Mouse (Mus musculus) forebrain, embryonic 16.5 days (tissue): ENCODE results near the gene Ankrd6. TPM values are rescaled to one million over a fixed set of nuclear protein-coding genes. Genes with fewer than 3 reads are reported as not detected.
A peak's percentile ranks its signal among the peaks of the same experiment; 100 is the strongest.

ENCODE experiments used
- ATAC-seq: fragments of 200-750 bp; cut with Nextera tagmentation; 2 replicates; pipeline ENCODE4 v1.8.0; 2017; ENCODE audit warnings: mild to moderate bottlenecking, moderate library complexity
- H3K27ac ChIP-seq: fragments of 300-500 bp; sonication (generic); 2 replicates; pipeline ENCODE4 v1.5.1; 2014; ENCODE audit warnings: low read length, control low read depth
- H3K27me3 ChIP-seq: fragments of 300-500 bp; sonication (generic); replicated peaks from 2 replicates; pipeline ENCODE4 v1.6.1; 2014; ENCODE audit warnings: low read length; ENCODE audit not compliant: control insufficient read depth, insufficient read depth
- H3K36me3 ChIP-seq: fragments of 300-500 bp; sonication (generic); 2 replicates; pipeline ENCODE4 v1.6.1; 2014; ENCODE audit not compliant: control insufficient read depth, insufficient read depth
- H3K4me1 ChIP-seq: fragments of 300-500 bp; sonication (generic); replicated peaks from 2 replicates; pipeline ENCODE4 v1.6.1; 2014; ENCODE audit warnings: low read length; ENCODE audit not compliant: control insufficient read depth, insufficient read depth
- H3K4me2 ChIP-seq: fragments of 300-500 bp; sonication (generic); 2 replicates; pipeline ENCODE4 v1.6.1; 2014; ENCODE audit warnings: mild to moderate bottlenecking, low read length, control low read depth
- H3K4me3 ChIP-seq: fragments of 300-500 bp; sonication (generic); replicated peaks from 2 replicates; pipeline ENCODE4 v1.5.1; 2014; ENCODE audit warnings: mild to moderate bottlenecking, low read length, control low read depth
- H3K9ac ChIP-seq: fragments of 300-500 bp; sonication (generic); replicated peaks from 2 replicates; pipeline ENCODE4 v1.6.1; 2014; ENCODE audit warnings: low read depth, low read length, control low read depth
- H3K9me3 ChIP-seq: fragments of 300-500 bp; sonication (generic); 2 replicates; pipeline ENCODE4 v1.6.1; 2016; ENCODE audit warnings: low read length; ENCODE audit not compliant: control insufficient read depth
- WGBS: fragments of 180-500 bp; shearing (Covaris S2); extraction: QIAGEN DNeasy Blood & Tissue Kit; methylation state at CpG from one replicate; pipeline ENCODE4 v1.1.7; 2014; 5-methylcytosine and 5-hydroxymethylcytosine counted together
- polyA plus RNA-seq: library from polyadenylated mRNA; unstranded; fragments of >200 nt; fragmentation: Nextera tagmentation; extraction: Ambion mirVana; gene quantifications from 2 replicates; pipeline ENCODE4 v1.2.1, GENCODE M21; 2015

The Ankrd6 gene
- polyA plus RNA-seq, 1 experiment from 2014 or later = 37.0 TPM

DNA sequence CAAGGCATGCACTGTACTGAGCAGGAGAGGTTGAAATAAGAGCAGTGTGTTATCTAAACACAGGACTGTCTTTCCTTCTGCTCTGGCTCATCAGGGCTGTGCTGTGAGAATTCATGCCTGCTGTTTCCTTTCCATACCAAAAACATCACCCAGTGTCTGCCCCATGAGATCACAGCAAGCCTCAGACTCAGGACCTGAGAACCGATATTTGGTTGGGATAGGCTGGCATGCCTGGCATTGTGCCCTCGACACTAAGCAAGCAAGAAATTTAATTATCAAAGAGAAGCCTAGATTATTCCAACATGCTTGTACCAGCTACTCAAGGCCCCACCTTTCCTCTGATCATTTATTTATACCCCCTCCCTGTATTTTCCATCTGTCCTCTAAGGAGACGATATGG, 116.1 kb downstream of the Ankrd6 start:
- no peaks in the 10 kb centered on the region for H3K27me3 ChIP-seq
- no peak overlapping the region for H3K4me3 ChIP-seq
- WGBS = 49% methylated on average over 3 of the region's 3 CpGs
- H3K9ac ChIP-seq = no peak overlapping the region
- H3K4me1 ChIP-seq = peaks cover 4% of the 10 kb centered on the region; the same call in 1 of the 2 replicates
- no peak overlapping the region for H3K4me2 ChIP-seq
- H3K27ac ChIP-seq = no peak overlapping the region
- no peaks in the 10 kb centered on the region for H3K9me3 ChIP-seq
- no peak for ATAC-seq
- H3K36me3 ChIP-seq = no peaks in the 10 kb centered on the region

DNA sequence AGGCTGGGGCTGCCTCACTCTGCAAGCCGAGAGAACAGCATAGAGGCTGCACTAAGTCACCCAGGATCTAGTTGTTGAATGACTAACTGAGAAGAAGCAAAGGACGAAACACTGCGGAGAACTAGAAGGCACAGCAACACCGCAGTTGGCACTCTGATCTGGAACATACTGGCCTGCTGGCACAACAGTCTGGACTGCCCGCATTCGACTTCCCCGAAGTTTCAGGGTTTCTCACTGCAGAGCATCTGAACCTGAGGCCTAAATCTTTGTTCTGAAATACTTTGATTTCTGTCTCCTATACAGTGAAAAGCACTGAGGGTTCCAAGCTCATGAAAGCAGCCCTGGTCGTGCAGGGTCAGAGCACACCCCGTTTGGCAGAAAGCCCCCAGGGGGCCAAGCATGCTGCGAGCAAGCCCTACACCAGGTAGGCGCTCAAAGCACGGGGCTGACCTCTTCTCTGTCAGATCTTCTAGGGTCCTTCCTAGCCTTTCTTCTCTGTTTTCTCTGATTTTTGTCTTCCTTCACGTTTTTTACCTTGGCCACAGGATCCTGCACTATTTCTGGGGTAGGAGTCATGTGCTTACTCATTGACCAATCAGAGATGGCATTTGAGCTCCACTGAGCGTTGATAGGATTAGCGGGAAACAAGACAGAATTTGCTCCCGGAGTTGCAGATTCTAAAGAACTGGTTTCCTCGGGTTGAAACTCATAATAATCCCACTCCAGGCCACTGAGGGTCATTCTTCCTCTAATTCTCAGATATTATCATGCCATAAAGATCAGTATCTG, 117.0 kb downstream of the Ankrd6 start:
- peak; percentile 86 for ATAC-seq
- H3K4me1 ChIP-seq = peaks cover 4% of the 10 kb centered on the region; the same call in 1 of the 2 replicates

DNA sequence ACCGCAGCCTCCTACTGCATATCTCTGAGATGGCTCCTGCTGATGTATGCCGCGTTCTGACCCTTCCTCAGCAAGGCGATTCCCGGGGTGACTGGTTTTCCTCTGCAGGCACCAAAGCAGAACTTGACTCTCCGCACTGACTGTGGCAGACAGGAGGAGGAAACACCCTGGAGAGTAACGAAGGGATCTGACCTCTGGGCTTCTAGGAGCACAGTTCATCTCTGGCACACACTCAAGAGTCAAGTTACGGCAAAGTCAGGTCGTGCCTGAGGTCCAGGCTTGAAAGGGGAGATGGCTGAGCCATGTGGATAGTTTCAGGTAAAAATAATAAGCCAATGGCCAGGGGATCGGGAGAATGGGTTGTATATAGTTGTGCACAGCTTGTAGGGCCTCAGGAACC, 121.3 kb downstream of the Ankrd6 start:
- H3K4me3 ChIP-seq = no peak overlapping the region
- 81% methylated on average over 10 of the region's 10 CpGs for WGBS
- no peak overlapping the region for H3K27ac ChIP-seq
- peaks cover 9% of the 10 kb centered on the region for H3K4me1 ChIP-seq
- H3K36me3 ChIP-seq = no peaks in the 10 kb centered on the region
- no peak overlapping the region for H3K9ac ChIP-seq
- H3K27me3 ChIP-seq = no peaks in the 10 kb centered on the region
- H3K4me2 ChIP-seq = no peak overlapping the region
- ATAC-seq = no peak
- no peaks in the 10 kb centered on the region for H3K9me3 ChIP-seq

More for the DNA sequence above, 117.0 kb downstream of the Ankrd6 start:
- no peaks in the 10 kb centered on the region for H3K36me3 ChIP-seq
- H3K27ac ChIP-seq = no peak overlapping the region
- 0 out of 2 replicates have a peak overlapping the region, but pooled peaks have one; percentile 7 for H3K9ac ChIP-seq
- H3K4me3 ChIP-seq = peak overlapping the region; percentile 38
- 41% methylated on average over 17 of the region's 17 CpGs for WGBS
- no peaks in the 10 kb centered on the region for H3K9me3 ChIP-seq
- H3K4me2 ChIP-seq = peak overlapping the region; percentile 52
- H3K27me3 ChIP-seq = no peaks in the 10 kb centered on the region

DNA sequence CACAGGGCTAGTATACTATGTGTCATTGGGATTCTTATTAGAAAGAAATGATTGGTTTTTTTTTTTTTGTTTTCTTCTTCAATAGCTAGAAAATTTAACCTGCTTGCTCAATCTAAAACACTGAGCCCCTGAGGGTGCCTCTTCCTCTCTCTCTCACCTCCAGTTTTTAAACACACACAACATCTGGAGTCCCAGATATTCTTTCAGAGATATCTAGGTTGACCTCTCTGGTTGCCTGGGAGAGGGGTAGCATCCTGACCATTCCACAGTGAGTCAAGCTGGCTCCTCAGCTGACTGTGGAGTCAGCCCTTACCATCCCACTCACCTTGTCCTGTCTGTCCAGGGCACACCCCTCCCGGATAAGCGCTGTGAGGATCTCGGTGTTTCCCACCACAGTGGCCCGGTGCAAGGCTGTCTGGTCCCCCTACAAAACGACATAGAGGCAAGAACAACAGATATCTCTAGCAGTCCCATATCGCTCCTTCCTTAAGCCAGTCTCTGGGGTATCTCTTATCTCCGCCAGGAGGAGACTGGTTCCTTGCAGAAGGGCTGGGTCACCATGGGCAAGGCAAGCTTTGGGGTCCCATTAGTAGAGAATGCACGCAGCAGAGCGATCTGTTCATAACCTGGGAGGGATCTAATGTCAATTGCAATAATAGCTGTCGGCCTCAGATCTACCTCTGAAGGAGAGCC, 122.1 kb downstream of the Ankrd6 start:
- H3K9ac ChIP-seq = no peak overlapping the region
- no peak for ATAC-seq
- WGBS = 95% methylated on average over 10 of the region's 10 CpGs

GRCm38 (mm10) chr4:32826925-32827324, 123.7 kb downstream of the Ankrd6 start:
- peaks cover 9% of the 10 kb centered on the region for H3K4me1 ChIP-seq
- H3K9me3 ChIP-seq = no peaks in the 10 kb centered on the region
- 0 out of 2 replicates have a peak overlapping the region, but pooled peaks have one; percentile 4 for H3K27ac ChIP-seq
- 27% methylated on average over 7 of the region's 7 CpGs for WGBS
- H3K27me3 ChIP-seq = no peaks in the 10 kb centered on the region
- no peak overlapping the region for H3K9ac ChIP-seq
- H3K4me3 ChIP-seq = no peak overlapping the region
- no peak overlapping the region for H3K4me2 ChIP-seq
- peak; percentile 79 for ATAC-seq
- no peaks in the 10 kb centered on the region for H3K36me3 ChIP-seq

More for the DNA sequence above, 122.1 kb downstream of the Ankrd6 start:
- H3K4me3 ChIP-seq = no peak overlapping the region
- H3K27me3 ChIP-seq = no peaks in the 10 kb centered on the region
- no peak overlapping the region for H3K4me2 ChIP-seq
- H3K4me1 ChIP-seq = peaks cover 9% of the 10 kb centered on the region
- no peaks in the 10 kb centered on the region for H3K36me3 ChIP-seq
- no peaks in the 10 kb centered on the region for H3K9me3 ChIP-seq
- H3K27ac ChIP-seq = no peak overlapping the region

- H3K27me3 ChIP-seq = no peaks in the 10 kb centered on the region
- no peak for ATAC-seq
- no peak overlapping the region for H3K4me2 ChIP-seq
- no peaks in the 10 kb centered on the region for H3K36me3 ChIP-seq
- H3K4me3 ChIP-seq = no peak overlapping the region
- H3K4me1 ChIP-seq = peaks cover 9% of the 10 kb centered on the region
- H3K9ac ChIP-seq = no peak overlapping the region
- no peaks in the 10 kb centered on the region for H3K9me3 ChIP-seq
- WGBS = 69% methylated on average over 8 of the region's 8 CpGs
- H3K27ac ChIP-seq = no peak overlapping the region
Observed at GRCm38 (mm10) chr4:32824254-32824653, 126.4 kb downstream of the Ankrd6 start.

DNA sequence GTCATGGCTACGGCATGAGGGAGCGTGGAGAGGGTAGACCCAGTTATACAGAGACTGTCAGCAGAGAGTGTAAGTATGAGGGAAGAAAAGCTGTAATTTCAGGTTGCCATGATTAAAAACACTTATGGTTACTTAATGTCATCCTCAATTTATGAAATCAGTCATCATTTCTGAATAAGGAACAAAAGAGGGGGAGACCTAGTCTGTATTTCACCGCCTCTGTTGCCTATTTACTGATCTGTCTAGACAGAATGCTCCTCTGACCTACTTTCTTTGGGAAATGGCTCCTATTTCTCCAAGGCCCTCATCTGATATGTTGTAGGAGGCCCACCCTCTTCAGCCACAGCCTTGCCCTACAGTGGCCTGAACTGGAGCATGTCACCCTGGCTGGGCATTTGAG, 130.0 kb downstream of the Ankrd6 start:
- WGBS = 97% methylated on average over 3 of the region's 3 CpGs
- no peaks in the 10 kb centered on the region for H3K4me1 ChIP-seq
- H3K9me3 ChIP-seq = no peaks in the 10 kb centered on the region
- no peak overlapping the region for H3K27ac ChIP-seq
- no peak for ATAC-seq
- no peak overlapping the region for H3K9ac ChIP-seq
- no peak overlapping the region for H3K4me2 ChIP-seq
- H3K27me3 ChIP-seq = no peaks in the 10 kb centered on the region
- H3K4me3 ChIP-seq = no peak overlapping the region
- H3K36me3 ChIP-seq = no peaks in the 10 kb centered on the region

DNA sequence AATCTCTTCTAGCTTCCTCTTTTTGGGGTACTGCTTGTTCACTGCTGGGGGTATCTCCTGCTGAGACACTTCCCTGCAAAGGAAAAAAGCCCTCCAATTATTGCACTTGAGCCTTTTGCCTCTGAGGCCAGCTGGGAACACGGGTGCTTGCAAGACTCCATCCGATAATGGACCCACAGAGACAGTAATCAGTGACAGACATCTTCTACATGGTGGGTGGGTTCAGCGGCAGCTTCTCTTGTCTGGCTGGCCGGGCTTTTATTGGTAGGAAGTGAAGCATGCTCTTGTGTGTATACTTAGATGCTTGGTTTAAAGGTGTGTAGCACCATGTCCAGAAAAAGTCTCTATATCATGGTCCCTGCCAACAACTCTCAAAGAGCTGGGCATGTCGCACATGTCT, 133.2 kb downstream of the Ankrd6 start:
- Histone ChIP-seq H3K4me1 (no peaks in the 10 kb centered on the region), H3K4me2 (no peak overlapping the region), H3K36me3 (no peaks in the 10 kb centered on the region), H3K9me3 (no peaks in the 10 kb centered on the region), H3K4me3 (no peak overlapping the region), H3K9ac (no peak overlapping the region), H3K27ac (no peak overlapping the region), H3K27me3 (no peaks in the 10 kb centered on the region)
- ATAC-seq = no peak
- 73% methylated on average over 5 of the region's 5 CpGs for WGBS

DNA sequence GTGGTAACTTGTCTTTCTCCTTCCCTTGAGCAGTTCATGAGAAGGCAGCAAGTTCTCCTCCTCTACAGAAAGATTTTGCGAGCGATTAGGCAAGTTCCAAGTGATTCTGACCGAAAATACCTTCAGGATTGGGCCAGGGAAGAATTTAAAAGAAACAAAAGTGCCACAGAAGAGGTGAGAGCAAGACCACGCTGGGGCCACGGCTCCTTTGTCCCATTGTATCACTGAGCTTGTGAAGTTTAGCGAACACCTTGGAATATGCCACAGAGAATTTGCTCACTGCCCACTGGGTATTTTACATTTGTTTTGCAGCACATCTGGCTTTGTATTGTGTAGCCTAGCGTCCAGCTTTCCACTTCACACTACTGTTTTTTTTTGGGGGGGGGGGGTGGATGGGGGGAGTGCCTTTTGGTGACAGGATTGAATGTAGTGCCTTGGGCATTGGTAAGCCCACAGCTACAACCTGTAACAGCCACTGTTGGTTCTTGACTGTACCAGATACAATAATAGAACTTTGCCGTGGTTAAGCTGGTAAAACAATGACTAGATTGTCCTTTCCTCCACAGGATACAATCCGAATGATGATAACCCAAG, 150.0 kb downstream of the Ankrd6 start:
- no peaks in the 10 kb centered on the region for H3K9me3 ChIP-seq
- H3K9ac ChIP-seq = peak overlapping the region; percentile 97
- H3K36me3 ChIP-seq = no peaks in the 10 kb centered on the region; the same call in 1 of the 2 replicates
- peaks cover 10% of the 10 kb centered on the region for H3K4me1 ChIP-seq
- peak overlapping the region; percentile 93 for H3K4me3 ChIP-seq
- 1% methylated on average over 9 of the region's 9 CpGs for WGBS
- peak overlapping the region; percentile 77 for H3K4me2 ChIP-seq
- no peaks in the 10 kb centered on the region for H3K27me3 ChIP-seq
- H3K27ac ChIP-seq = peak overlapping the region; percentile 99
- peak; percentile 48 for ATAC-seq
